Comparison of ENCODE assay signal across 8 mouse cellular contexts in the genomic region with DNA sequence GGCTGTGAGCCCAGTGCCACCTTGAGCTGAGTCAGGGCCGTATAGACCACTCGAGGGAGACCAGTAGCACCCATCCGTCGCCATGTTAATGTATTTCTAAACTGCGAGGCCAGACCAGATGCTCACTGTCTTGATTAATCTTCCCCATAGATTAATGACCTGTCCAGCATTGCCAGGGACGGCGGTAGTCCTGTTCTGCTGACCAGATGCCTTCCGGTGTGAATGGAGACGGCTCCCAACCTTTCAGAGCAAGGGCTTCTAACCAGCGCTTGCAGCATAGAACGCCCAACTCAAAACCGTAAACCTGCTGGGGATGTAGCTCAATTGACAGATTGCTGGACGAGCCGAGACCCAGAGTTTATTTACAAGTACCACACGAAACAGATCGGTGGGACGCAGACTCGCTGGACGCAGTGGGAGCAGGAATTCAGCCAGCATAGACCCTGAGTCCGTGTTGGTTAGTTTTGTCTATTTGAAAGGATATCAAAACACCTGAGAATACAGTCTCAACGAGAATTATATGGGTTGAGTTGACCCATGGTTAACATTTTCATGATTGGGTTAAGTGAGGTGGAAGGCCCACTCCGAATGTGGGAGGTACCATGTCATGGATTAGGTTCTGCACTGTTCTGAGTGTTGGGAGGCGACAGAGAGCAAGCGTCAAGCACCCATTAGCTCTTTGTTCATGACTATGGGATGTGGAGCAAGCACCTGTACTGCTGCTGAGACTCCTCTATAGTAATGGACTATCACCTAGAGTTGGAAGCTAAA. TPM values are rescaled to one million over a fixed set of nuclear protein-coding genes. Genes with fewer than 3 reads are reported as not detected.
A peak's percentile ranks its signal among the peaks of the same experiment; 100 is the strongest.
DNase-seq lines count a peak whose midpoint lies in the region; ATAC-seq and TF ChIP-seq lines count a peak whose summit lies in the region.

No protein-coding gene starts in this region.

- peak overlapping the region; percentile 83 for H3K27ac ChIP-seq in cerebellum, adult 2 months (ENCODE audit: insufficient read depth, low read length)
- H3K27ac ChIP-seq in thymus, adult 2 months (ENCODE audit: control insufficient read depth, insufficient read depth, low read length), result no peak overlapping the region
- peak overlapping the region; percentile 96; the same call in 1 of the 2 replicates for H3K27ac ChIP-seq in limb, embryonic 13.5 days
- peak overlapping the region; percentile 40 for H3K27ac ChIP-seq in small intestine, adult 2 months (ENCODE audit: insufficient read depth, low read depth, low read length)

- H3K4me3 ChIP-seq in cerebellum, adult 2 months (replicated peaks; ENCODE audit: insufficient read depth, low read depth, low read length), result peak overlapping the region; percentile 65
- peak overlapping the region; percentile 57 for H3K4me3 ChIP-seq in thymus, adult 2 months (ENCODE audit: control insufficient read depth, insufficient read depth, low read length)
- H3K4me3 ChIP-seq in limb, embryonic 13.5 days, result peak overlapping the region; percentile 80
- peak overlapping the region; percentile 75 for H3K4me3 ChIP-seq in small intestine, adult 2 months (ENCODE audit: low read depth, low read length)

- H3K27me3 ChIP-seq in cerebellum, adult 2 months (ENCODE audit: control insufficient read depth, insufficient read depth, low read length), result no peaks in the 10 kb centered on the region
- H3K27me3 ChIP-seq in thymus, adult 2 months (ENCODE audit: control insufficient read depth, insufficient read depth, low read length), result no peaks in the 10 kb centered on the region
- no peaks in the 10 kb centered on the region for H3K27me3 ChIP-seq in limb, embryonic 13.5 days
- no peaks in the 10 kb centered on the region for H3K27me3 ChIP-seq in small intestine, adult 2 months (ENCODE audit: control insufficient read depth, insufficient read depth, low read length)

- no peak for TF ChIP-seq POLR2A in cerebellum, adult 2 months (IDR thresholded peaks at IDR 0.05; ENCODE audit: borderline replicate concordance, insufficient read depth, low read length)
- no peak for TF ChIP-seq POLR2A in thymus, adult 2 months (IDR thresholded peaks at IDR 0.05; ENCODE audit: control insufficient read depth, extremely low read depth, insufficient read depth, low read length, poor library complexity)
- TF ChIP-seq POLR2A in small intestine, adult 2 months (IDR thresholded peaks at IDR 0.05; ENCODE audit: low read depth, low read length), result no peak

- peaks cover 4% of the 10 kb centered on the region; the same call in 1 of the 2 replicates for H3K36me3 ChIP-seq in thymus, adult 2 months (ENCODE audit: control insufficient read depth, insufficient read depth, low read length)
- H3K36me3 ChIP-seq in limb, embryonic 13.5 days, result peaks cover 31% of the 10 kb centered on the region
- H3K36me3 ChIP-seq in small intestine, adult 2 months (ENCODE audit: control insufficient read depth, insufficient read depth, low read length), result peaks cover 7% of the 10 kb centered on the region

- DNase-seq in cerebellum, adult 2 months, result no peak
- DNase-seq in cerebellum, adult 18-20 months, result no peak
- DNase-seq in thymus, adult 2 months, result no peak
- no peak for DNase-seq in thymus, postnatal 4 days
- no peak for DNase-seq in adrenal gland, adult (ENCODE audit: inconsistent age in 2 of 2, low spot score in 1 of 2)
- no peak for DNase-seq in left cerebral cortex, postnatal 25 days (ENCODE audit: low spot score in 2 of 2)

- H3K9ac ChIP-seq in limb, embryonic 13.5 days, result peak overlapping the region; percentile 88

- H3K4me1 ChIP-seq in cerebellum, adult 2 months (ENCODE audit: control insufficient read depth, insufficient read depth, low read length), result peaks cover 3% of the 10 kb centered on the region; the same call in 1 of the 2 replicates
- peaks cover 9% of the 10 kb centered on the region for H3K4me1 ChIP-seq in thymus, adult 2 months (replicated peaks; ENCODE audit: control insufficient read depth, insufficient read depth, low read length)
- H3K4me1 ChIP-seq in limb, embryonic 13.5 days, result peaks cover 21% of the 10 kb centered on the region
- H3K4me1 ChIP-seq in small intestine, adult 2 months (ENCODE audit: control insufficient read depth, insufficient read depth, insufficient read length, low read length), result no peaks in the 10 kb centered on the region; the same call in 1 of the 2 replicates

- ATAC-seq in limb, embryonic 13.5 days (ENCODE audit: low FRiP score, low read depth), result peak; percentile 20

- intact Hi-C loops in left cerebral cortex, postnatal 25 days (cut with DNase I), result no loop called here

- WGBS in cerebellum, adult 2 months, result 6% methylated on average over 24 of the region's 24 CpGs
- 18% methylated on average over 24 of the region's 24 CpGs for WGBS in thymus, adult 2 months
- 8% methylated on average over 24 of the region's 24 CpGs for WGBS in limb, embryonic 13.5 days
- 4% methylated on average over 24 of the region's 24 CpGs for WGBS in small intestine, adult 2 months

- no peaks in the 10 kb centered on the region for H3K9me3 ChIP-seq in limb, embryonic 13.5 days

- peak overlapping the region; percentile 85 for H3K4me2 ChIP-seq in limb, embryonic 13.5 days (replicated peaks)

- TF ChIP-seq CTCF in cerebellum, adult 2 months (IDR thresholded peaks at IDR 0.05; ENCODE audit: borderline replicate concordance, insufficient read depth, low read depth, low read length), result no peak
- TF ChIP-seq CTCF in thymus, adult 2 months (IDR thresholded peaks at IDR 0.05; ENCODE audit: borderline replicate concordance, control insufficient read depth, extremely low read depth, insufficient read depth, low read length, poor library complexity), result no peak
- no peak for TF ChIP-seq CTCF in small intestine, adult 2 months (IDR thresholded peaks at IDR 0.05; ENCODE audit: extremely low read depth, insufficient read length, insufficient replicate concordance, low read depth, low read length)

RNA-seq across cellular contexts. Expression of a gene that starts 6.4 kb away (rescaled TPM):
- polyA plus RNA-seq in cerebellum, adult 2 months (2012; rRNA removed), result 45.5 and 45.9 TPM in 2 replicates
- 54.1 and 54.5 TPM in 2 replicates for polyA plus RNA-seq in thymus, adult 2 months (2012; rRNA removed)
- 32.6 and 38.8 TPM in 2 replicates for polyA plus RNA-seq in limb, embryonic 13.5 days (2015; fragmentation: Nextera tagmentation; extraction: Ambion mirVana)
- 17.5 and 17.8 TPM in 2 replicates for polyA plus RNA-seq in small intestine, adult 2 months (2012; rRNA removed)
- total RNA-seq in left cerebral cortex, postnatal 25 days (2021), result 10 to 100 TPM; 47.2 to 52.2 TPM

RNA-seq across cellular contexts. Expression of a gene that starts 6.8 kb away (rescaled TPM):
- polyA plus RNA-seq in cerebellum, adult 2 months (2012; rRNA removed), result 63.3 and 64.5 TPM in 2 replicates
- polyA plus RNA-seq in thymus, adult 2 months (2012; rRNA removed), result 41.3 and 43.3 TPM in 2 replicates
- 35.7 and 36.9 TPM in 2 replicates for polyA plus RNA-seq in limb, embryonic 13.5 days (2015; fragmentation: Nextera tagmentation; extraction: Ambion mirVana)
- 14.9 and 22.7 TPM in 2 replicates for polyA plus RNA-seq in small intestine, adult 2 months (2012; rRNA removed)
- total RNA-seq in left cerebral cortex, postnatal 25 days (2021), result 10 to 100 TPM; 62.2 to 62.5 TPM

RNA-seq across cellular contexts. Expression of a gene that starts 16.9 kb away (rescaled TPM):
- 74.5 and 81.1 TPM in 2 replicates for polyA plus RNA-seq in cerebellum, adult 2 months (2012; rRNA removed)
- 42.1 and 49.7 TPM in 2 replicates for polyA plus RNA-seq in thymus, adult 2 months (2012; rRNA removed)
- 26.7 and 26.8 TPM in 2 replicates for polyA plus RNA-seq in limb, embryonic 13.5 days (2015; fragmentation: Nextera tagmentation; extraction: Ambion mirVana)
- 14.1 and 15.8 TPM in 2 replicates for polyA plus RNA-seq in small intestine, adult 2 months (2012; rRNA removed)
- 10 to 100 TPM; 20.9 to 24.2 TPM for total RNA-seq in left cerebral cortex, postnatal 25 days (2021)

RNA-seq across cellular contexts. Expression of a gene that starts 49.2 kb away (rescaled TPM):
- polyA plus RNA-seq in cerebellum, adult 2 months (2012; rRNA removed), result 0.06 TPM in 1 of 2 replicates, not detected in the other
- polyA plus RNA-seq in thymus, adult 2 months (2012; rRNA removed), result 0.07 and 0.29 TPM in 2 replicates
- polyA plus RNA-seq in limb, embryonic 13.5 days (2015; fragmentation: Nextera tagmentation; extraction: Ambion mirVana), result 0.09 TPM in 1 of 2 replicates, not detected in the other
- polyA plus RNA-seq in small intestine, adult 2 months (2012; rRNA removed), result 0.28 and 0.71 TPM in 2 replicates
- not detected for total RNA-seq in left cerebral cortex, postnatal 25 days (2021)

RNA-seq across cellular contexts. Expression of a gene that starts 55.1 kb away (rescaled TPM):
- 0.08 and 0.10 TPM in 2 replicates for polyA plus RNA-seq in cerebellum, adult 2 months (2012; rRNA removed)
- 26.2 and 31.5 TPM in 2 replicates for polyA plus RNA-seq in thymus, adult 2 months (2012; rRNA removed)
- 0.23 TPM in 1 of 2 replicates, not detected in the other for polyA plus RNA-seq in limb, embryonic 13.5 days (2015; fragmentation: Nextera tagmentation; extraction: Ambion mirVana)
- polyA plus RNA-seq in small intestine, adult 2 months (2012; rRNA removed), result 1,520 and 2,382 TPM in 2 replicates
- total RNA-seq in left cerebral cortex, postnatal 25 days (2021), result not detected
